13 mouse cellular contexts compared by ENCODE assay signal in the genomic region with DNA sequence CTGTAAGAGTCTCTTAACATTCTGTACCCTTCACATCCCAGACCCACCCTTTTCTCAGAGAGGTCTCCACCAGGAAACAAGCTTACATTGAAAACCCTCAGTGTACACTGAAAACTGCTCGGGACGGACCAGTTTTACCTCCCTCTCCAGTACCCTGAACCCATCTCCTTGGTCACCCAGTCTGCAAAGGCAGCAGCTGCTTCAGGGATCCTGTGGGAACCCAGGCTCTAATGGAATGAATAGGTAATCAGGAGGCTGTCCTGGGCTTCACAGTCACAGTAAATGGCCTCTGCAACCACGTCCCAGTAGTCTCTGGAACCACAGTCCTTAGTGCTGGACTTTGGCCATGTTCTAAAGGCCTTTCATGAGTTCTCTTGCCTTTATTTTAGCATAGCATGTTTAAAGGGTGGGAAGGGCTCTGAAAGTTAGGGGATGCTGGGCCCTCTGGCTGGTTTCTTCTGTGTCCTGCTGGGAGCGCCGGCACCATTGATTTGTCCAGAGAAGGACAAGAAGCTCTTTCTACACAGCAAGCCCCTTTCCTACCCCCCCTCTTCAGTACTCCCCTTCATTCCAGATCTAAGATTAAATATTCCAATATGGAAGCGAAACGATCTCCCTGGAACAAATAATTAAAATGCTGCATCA. TPM values are rescaled to one million over a fixed set of nuclear protein-coding genes. Genes with fewer than 3 reads are reported as not detected.
DNase-seq lines count a peak whose midpoint lies in the region; ATAC-seq and TF ChIP-seq lines count a peak whose summit lies in the region.
"Had no signal": no experiment of that assay in that cellular context is flagged by ENCODE, and none has a peak within 500 bp of the region (broad histone marks: within the 10 kb centered on the region; RNA-seq: fewer than 3 reads in every experiment).

No protein-coding gene starts in this region.

- peaks cover 57% of the 10 kb centered on the region for H3K27me3 ChIP-seq in midbrain, embryonic 10.5 days (ENCODE audit: low read depth, poor library complexity, severe bottlenecking)
- no peaks in the 10 kb centered on the region for H3K27me3 ChIP-seq in stomach, postnatal 0 days (ENCODE audit: control insufficient read depth, insufficient read depth, low read length)

- no peaks in the 10 kb centered on the region for H3K36me3 ChIP-seq in midbrain, embryonic 10.5 days
- H3K36me3 ChIP-seq in stomach, postnatal 0 days (ENCODE audit: control insufficient read depth, insufficient read depth, low read length), result no peaks in the 10 kb centered on the region
- H3K36me3 ChIP-seq: limb, embryonic 13.5 days had no signal

- H3K4me2 ChIP-seq in stomach, postnatal 0 days (replicated peaks; ENCODE audit: low read depth), result 0 out of 2 replicates have a peak overlapping the region, but pooled peaks have one; percentile 11

- no peak for ATAC-seq in stomach, postnatal 0 days (ENCODE audit: low FRiP score, low TSS enrichment)

- H3K9ac ChIP-seq in stomach, postnatal 0 days (ENCODE audit: low read length), result no peak overlapping the region
- H3K9ac ChIP-seq: limb, embryonic 13.5 days had no signal

- TF ChIP-seq EP300 in stomach, postnatal 0 days (optimal IDR thresholded peaks at IDR 0.05), result no peak

- H3K4me1 ChIP-seq in midbrain, embryonic 10.5 days, result peaks cover 21% of the 10 kb centered on the region
- H3K4me1 ChIP-seq in stomach, postnatal 0 days (replicated peaks; ENCODE audit: control insufficient read depth, insufficient read depth), result no peaks in the 10 kb centered on the region

- no peak for TF ChIP-seq CTCF in stomach, postnatal 0 days (IDR thresholded peaks at IDR 0.05; ENCODE audit: low read depth)

- WGBS in midbrain, embryonic 10.5 days, result 22% methylated on average over 7 of the region's 7 CpGs
- 51% methylated on average over 7 of the region's 7 CpGs for WGBS in stomach, postnatal 0 days

- H3K4me3 ChIP-seq in midbrain, embryonic 10.5 days, result peak overlapping the region; percentile 4; the same call in 1 of the 2 replicates
- no peak overlapping the region for H3K4me3 ChIP-seq in stomach, postnatal 0 days (ENCODE audit: low read depth, low read length)
- H3K4me3 ChIP-seq: megakaryocyte, embryonic 14.5 days had no signal

- DNase-seq in embryo, embryonic 10 days (ENCODE audit: low spot score), result peak; percentile 7
- DNase-seq in embryo, embryonic 11 days, result no peak
- peak; percentile 38 to 50 for DNase-seq in right cerebral cortex, adult 2 months (ENCODE audit: low spot score in 2 of 2)
- no peak for DNase-seq in right cerebral cortex, postnatal 4 days
- DNase-seq in midbrain, embryonic 10.5 days (ENCODE audit: low spot score), result peak; percentile 18
- no peak for DNase-seq in stomach, postnatal 0 days (ENCODE audit: low spot score)
- DNase-seq in lung, postnatal 36 days, result no peak
- no peak for DNase-seq in heart, adult 8-10 months (ENCODE audit: low spot score)
- DNase-seq: adrenal gland, postnatal 10 days had no signal

- no peaks in the 10 kb centered on the region for H3K9me3 ChIP-seq in midbrain, embryonic 10.5 days (replicated peaks)
- no peaks in the 10 kb centered on the region for H3K9me3 ChIP-seq in stomach, postnatal 0 days (ENCODE audit: control insufficient read depth, low read length)
- H3K9me3 ChIP-seq: limb, embryonic 13.5 days; megakaryocyte, embryonic 14.5 days had no signal

- H3K27ac ChIP-seq in midbrain, embryonic 10.5 days (replicated peaks), result no peak overlapping the region
- no peak overlapping the region for H3K27ac ChIP-seq in stomach, postnatal 0 days (replicated peaks)
- H3K27ac ChIP-seq: limb, embryonic 13.5 days had no signal

RNA-seq across cellular contexts. Expression of a gene that starts 2.1 kb away (rescaled TPM):
- polyA plus RNA-seq in midbrain, embryonic 10.5 days (2016; fragmentation: Nextera tagmentation; extraction: Ambion mirVana), result 0.52 and 1.3 TPM in 2 replicates
- polyA plus RNA-seq in stomach, postnatal 0 days (2015; fragmentation: Nextera tagmentation; extraction: Ambion mirVana), result 1.3 and 2.1 TPM in 2 replicates
- total RNA-seq in heart, adult 8-10 months (2022), result under 1 TPM in 2 of 4 experiments, not detected in 2; 0.06 to 0.09 TPM
- polyA plus RNA-seq: C2C12; kidney, embryonic 14.5 days had no signal

Comparison
In these comparisons a context has a peak if more than half of its experiments do, and no peak if none do; other contexts are left out.
1. DNase-seq: peak in embryo, embryonic 10 days (single experiment), right cerebral cortex, adult 2 months (2 of 2) and midbrain, embryonic 10.5 days (single experiment); none in embryo, embryonic 11 days (single experiment), right cerebral cortex, postnatal 4 days (single experiment), stomach, postnatal 0 days (single experiment), lung, postnatal 36 days (single experiment) and heart, adult 8-10 months (single experiment).